Mouse (Mus musculus) neural tube, embryonic 13.5 days (tissue): ENCODE results near the gene Gm20388. TPM values are rescaled to one million over a fixed set of nuclear protein-coding genes. Genes with fewer than 3 reads are reported as not detected.

Experiments used
- ATAC-seq: fragments of 200-750 bp; cut with Nextera tagmentation; 2 replicates; pipeline ENCODE4 v1.8.0; 2017; ENCODE audit warnings: low read depth, mild to moderate bottlenecking, moderate TSS enrichment, moderate library complexity
- H3K27ac ChIP-seq: fragments of 300-500 bp; sonication (generic); replicated peaks from 2 replicates; pipeline ENCODE4 v1.5.1; 2015; ENCODE audit warnings: moderate library complexity, mild to moderate bottlenecking, inconsistent platforms
- H3K27me3 ChIP-seq: fragments of 300-500 bp; sonication (generic); 2 replicates; pipeline ENCODE4 v1.6.1; 2015; ENCODE audit warnings: mild to moderate bottlenecking, inconsistent platforms
- H3K36me3 ChIP-seq: fragments of 300-500 bp; sonication (generic); 2 replicates; pipeline ENCODE4 v1.6.1; 2015; ENCODE audit warnings: mild to moderate bottlenecking, inconsistent platforms
- H3K4me1 ChIP-seq: fragments of 300-500 bp; sonication (generic); replicated peaks from 2 replicates; pipeline ENCODE4 v1.6.1; 2015; ENCODE audit warnings: inconsistent platforms
- H3K4me2 ChIP-seq: fragments of 300-500 bp; sonication (generic); 2 replicates; pipeline ENCODE4 v1.6.1; 2015; ENCODE audit warnings: inconsistent platforms, mild to moderate bottlenecking, moderate library complexity
- H3K4me3 ChIP-seq: fragments of 300-500 bp; sonication (generic); 2 replicates; pipeline ENCODE4 v1.5.1; 2015; ENCODE audit warnings: mild to moderate bottlenecking, inconsistent platforms
- H3K9ac ChIP-seq: fragments of 300-500 bp; sonication (generic); 2 replicates; pipeline ENCODE4 v1.6.1; 2015; ENCODE audit warnings: moderate library complexity, mild to moderate bottlenecking, inconsistent platforms
- H3K9me3 ChIP-seq: fragments of 300-500 bp; sonication (generic); 2 replicates; pipeline ENCODE4 v1.6.1; 2016; ENCODE audit warnings: inconsistent platforms
- WGBS: fragments of 180-500 bp; shearing (Covaris S2); methylation state at CpG from one replicate; pipeline ENCODE4 v1.1.7; 2015; 5-methylcytosine and 5-hydroxymethylcytosine counted together
- polyA plus RNA-seq: library from polyadenylated mRNA; unstranded; fragments of >200 nt; fragmentation: Nextera tagmentation; extraction: Ambion mirVana; gene quantifications from 2 replicates; pipeline ENCODE4 v1.2.1, GENCODE M21; 2015

The Gm20388 gene
- polyA plus RNA-seq, 1 experiment from 2014 or later, result 0.27 TPM

DNA sequence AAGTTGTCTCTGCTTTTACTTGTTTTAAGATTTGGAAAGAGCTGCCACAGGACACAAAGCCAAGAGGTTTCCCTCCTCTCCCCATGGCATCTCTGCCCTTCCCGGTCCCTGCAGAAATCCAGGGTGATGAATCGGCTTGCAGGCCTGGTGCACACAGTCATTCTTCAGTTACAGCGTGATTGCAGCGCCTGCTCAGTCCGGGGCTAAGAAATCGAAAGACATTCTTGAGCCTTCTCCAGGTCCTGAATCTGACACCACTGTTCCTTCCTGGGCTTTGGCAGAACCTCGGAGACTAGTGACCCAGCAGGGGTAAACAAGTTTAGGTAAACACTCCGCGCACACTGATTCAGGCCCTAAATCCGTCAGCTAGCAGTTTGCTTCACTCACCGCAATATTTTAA is 991.7 kb downstream of the Gm20388 start:
- no peak overlapping the region for H3K9ac ChIP-seq
- 41% methylated on average over 11 of the region's 11 CpGs for WGBS
- ATAC-seq, result no peak
- H3K4me3 ChIP-seq, result no peak overlapping the region
- H3K27ac ChIP-seq, result no peak overlapping the region
- no peaks in the 10 kb centered on the region for H3K36me3 ChIP-seq
- H3K27me3 ChIP-seq, result peaks cover 13% of the 10 kb centered on the region; the same call in 1 of the 2 replicates
- no peaks in the 10 kb centered on the region for H3K4me1 ChIP-seq
- H3K9me3 ChIP-seq, result no peaks in the 10 kb centered on the region
- H3K4me2 ChIP-seq, result no peak overlapping the region

GRCm38 (mm10) chr8:120907671-120908070 is 997.0 kb downstream of the Gm20388 start:
- Histone ChIP-seq H3K9me3 (no peaks in the 10 kb centered on the region), H3K4me3 (no peak overlapping the region), H3K27me3 (0 out of 2 replicates have a peak, but pooled peaks cover 11% of the 10 kb centered on the region), H3K9ac (no peak overlapping the region), H3K4me1 (no peaks in the 10 kb centered on the region), H3K4me2 (no peak overlapping the region), H3K27ac (no peak overlapping the region), H3K36me3 (no peaks in the 10 kb centered on the region)
- 68% methylated on average over 6 of the region's 6 CpGs for WGBS
- no peak for ATAC-seq

GRCm38 (mm10) chr8:120910936-120911335 is 1000.3 kb downstream of the Gm20388 start:
- no peaks in the 10 kb centered on the region for H3K4me1 ChIP-seq
- H3K4me3 ChIP-seq, result no peak overlapping the region
- 66% methylated on average over 2 of the region's 2 CpGs for WGBS
- H3K4me2 ChIP-seq, result no peak overlapping the region
- no peaks in the 10 kb centered on the region for H3K9me3 ChIP-seq
- H3K27ac ChIP-seq, result no peak overlapping the region
- H3K9ac ChIP-seq, result no peak overlapping the region
- no peaks in the 10 kb centered on the region for H3K36me3 ChIP-seq
- peaks cover 7% of the 10 kb centered on the region; the same call in 1 of the 2 replicates for H3K27me3 ChIP-seq
- ATAC-seq, result no peak

GRCm38 (mm10) chr8:120912463-120912862 is 1001.8 kb downstream of the Gm20388 start:
- WGBS, result 21% methylated on average over 6 of the region's 6 CpGs
- no peak for ATAC-seq
- Histone ChIP-seq H3K27ac (no peak overlapping the region), H3K27me3 (peaks cover 7% of the 10 kb centered on the region; the same call in 1 of the 2 replicates), H3K4me3 (no peak overlapping the region), H3K36me3 (no peaks in the 10 kb centered on the region), H3K9me3 (no peaks in the 10 kb centered on the region), H3K9ac (no peak overlapping the region), H3K4me2 (no peak overlapping the region), H3K4me1 (no peaks in the 10 kb centered on the region)

DNA sequence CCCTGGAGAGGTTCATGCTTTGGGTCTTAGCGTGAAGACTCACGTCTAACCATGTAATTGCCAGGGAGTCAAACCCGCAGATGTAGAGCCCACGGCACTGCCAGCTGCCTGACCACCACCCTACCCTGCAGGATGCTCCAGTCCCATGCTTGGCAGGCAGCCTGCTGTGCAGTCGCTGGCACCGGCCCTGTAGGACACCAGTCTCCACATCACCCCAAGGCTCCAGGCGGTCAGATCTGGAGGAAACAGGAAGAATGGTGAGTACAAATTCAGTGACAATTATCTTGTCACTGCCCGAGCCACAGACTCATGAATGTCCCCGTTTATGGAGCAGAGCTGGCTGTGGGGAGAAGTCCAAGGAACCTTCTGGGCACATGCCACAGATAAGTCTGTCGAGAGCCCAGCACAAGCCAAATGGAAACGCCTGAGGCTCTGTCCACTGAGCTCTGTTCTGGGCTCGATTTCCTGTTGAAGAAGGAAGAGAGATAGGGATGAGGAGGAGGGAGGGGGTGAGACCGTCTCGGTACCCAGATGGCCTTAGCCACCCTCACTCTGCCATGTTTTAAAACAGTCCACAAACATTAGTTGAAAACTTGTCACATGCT is 1006.3 kb downstream of the Gm20388 start:
- WGBS, result 66% methylated on average over 14 of the region's 14 CpGs
- no peak for ATAC-seq
- H3K9me3 ChIP-seq, result no peaks in the 10 kb centered on the region
- H3K36me3 ChIP-seq, result no peaks in the 10 kb centered on the region
- H3K27me3 ChIP-seq, result peaks cover 7% of the 10 kb centered on the region; the same call in 1 of the 2 replicates
- H3K4me2 ChIP-seq, result no peak overlapping the region
- H3K4me3 ChIP-seq, result no peak overlapping the region
- H3K4me1 ChIP-seq, result no peaks in the 10 kb centered on the region
- H3K27ac ChIP-seq, result no peak overlapping the region
- no peak overlapping the region for H3K9ac ChIP-seq

DNA sequence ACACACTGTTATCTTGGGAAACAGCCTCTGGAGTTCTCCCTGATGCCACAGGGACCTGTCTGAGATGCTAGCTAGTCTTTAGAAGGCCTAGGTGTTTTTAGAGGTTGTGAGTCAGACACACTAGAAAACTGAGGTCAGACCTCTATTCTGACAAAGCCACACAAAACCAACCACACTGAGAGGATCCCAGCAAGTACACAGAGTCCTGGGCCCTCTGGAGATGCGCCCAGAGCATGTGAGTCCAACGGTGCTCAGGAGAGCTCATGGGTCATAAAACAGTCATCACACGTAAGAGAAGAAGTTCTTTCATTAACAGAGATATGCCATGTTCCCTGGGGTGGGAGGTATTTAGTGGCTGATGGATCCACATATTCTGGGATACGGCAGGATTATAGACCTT is 1009.9 kb downstream of the Gm20388 start:
- H3K27ac ChIP-seq, result no peak overlapping the region
- no peaks in the 10 kb centered on the region for H3K4me1 ChIP-seq
- no peak overlapping the region for H3K9ac ChIP-seq
- no peaks in the 10 kb centered on the region for H3K9me3 ChIP-seq
- H3K4me3 ChIP-seq, result no peak overlapping the region
- H3K36me3 ChIP-seq, result no peaks in the 10 kb centered on the region
- no peaks in the 10 kb centered on the region; the same call in 1 of the 2 replicates for H3K27me3 ChIP-seq
- WGBS, result 76% methylated on average over 4 of the region's 4 CpGs
- no peak overlapping the region for H3K4me2 ChIP-seq
- ATAC-seq, result no peak

- no peak overlapping the region for H3K9ac ChIP-seq
- H3K4me3 ChIP-seq, result no peak overlapping the region
- no peak for ATAC-seq
Measured at GRCm38 (mm10) chr8:120926201-120926600, 1015.6 kb downstream of the Gm20388 start.

DNA sequence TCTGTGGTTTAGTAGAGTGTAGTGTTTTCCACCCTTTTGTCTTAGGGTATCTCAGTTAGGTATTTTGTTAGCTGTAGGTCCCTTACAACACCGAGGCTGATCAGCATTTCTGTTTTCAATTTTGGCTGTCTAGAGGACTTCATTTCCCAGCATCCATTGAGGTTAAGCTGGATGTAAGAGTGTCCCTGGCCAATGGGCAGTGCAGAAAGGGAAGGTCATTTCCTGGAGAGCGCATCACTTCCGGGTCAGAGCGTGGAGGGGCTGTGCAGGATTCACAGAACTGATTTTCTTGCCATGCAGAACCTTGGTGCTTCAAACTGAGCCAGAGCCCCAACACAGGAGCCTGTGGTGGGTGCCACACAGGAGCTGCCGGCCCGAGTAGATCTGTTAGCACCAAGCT is 1017.4 kb downstream of the Gm20388 start:
- Histone ChIP-seq H3K27ac (no peak overlapping the region), H3K4me3 (no peak overlapping the region), H3K4me1 (no peaks in the 10 kb centered on the region), H3K9ac (no peak overlapping the region), H3K4me2 (no peak overlapping the region), H3K36me3 (no peaks in the 10 kb centered on the region), H3K9me3 (no peaks in the 10 kb centered on the region), H3K27me3 (peaks cover 11% of the 10 kb centered on the region; the same call in 1 of the 2 replicates)
- no peak for ATAC-seq
- 90% methylated on average over 6 of the region's 6 CpGs for WGBS

More at GRCm38 (mm10) chr8:120926201-120926600, 1015.6 kb downstream of the Gm20388 start:
- WGBS, result 96% methylated on average over 9 of the region's 9 CpGs
- Histone ChIP-seq H3K9me3 (no peaks in the 10 kb centered on the region), H3K27ac (no peak overlapping the region), H3K4me1 (no peaks in the 10 kb centered on the region), H3K36me3 (no peaks in the 10 kb centered on the region), H3K4me2 (no peak overlapping the region), H3K27me3 (peaks cover 8% of the 10 kb centered on the region; the same call in 1 of the 2 replicates)

DNA sequence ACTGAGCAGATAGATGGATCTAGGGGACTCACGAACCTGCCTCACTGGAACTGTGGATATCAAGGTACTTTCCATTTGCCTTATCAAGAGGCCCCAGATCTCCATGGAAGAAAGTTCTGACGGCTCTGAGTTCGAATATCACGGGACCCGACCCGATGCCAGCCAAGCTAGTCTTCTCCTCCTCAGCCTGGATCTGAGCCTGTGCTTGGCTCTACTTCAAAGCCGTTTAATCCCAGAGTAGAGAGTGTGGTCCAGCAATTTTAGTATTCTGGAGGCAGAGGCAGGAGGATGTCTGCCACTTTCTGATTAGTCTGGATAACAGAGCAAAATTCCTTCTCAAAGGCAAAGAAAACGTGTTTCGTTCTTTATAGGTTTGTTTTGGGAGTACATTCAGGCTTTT is 1024.0 kb downstream of the Gm20388 start:
- 0 out of 2 replicates have a peak, but pooled peaks cover 4% of the 10 kb centered on the region for H3K4me1 ChIP-seq
- no peaks in the 10 kb centered on the region for H3K36me3 ChIP-seq
- H3K9me3 ChIP-seq, result no peaks in the 10 kb centered on the region
- ATAC-seq, result no peak
- peaks cover 53% of the 10 kb centered on the region for H3K27me3 ChIP-seq
- WGBS, result 91% methylated on average over 9 of the region's 9 CpGs
- H3K9ac ChIP-seq, result no peak overlapping the region
- H3K27ac ChIP-seq, result no peak overlapping the region
- H3K4me2 ChIP-seq, result no peak overlapping the region
- H3K4me3 ChIP-seq, result no peak overlapping the region

DNA sequence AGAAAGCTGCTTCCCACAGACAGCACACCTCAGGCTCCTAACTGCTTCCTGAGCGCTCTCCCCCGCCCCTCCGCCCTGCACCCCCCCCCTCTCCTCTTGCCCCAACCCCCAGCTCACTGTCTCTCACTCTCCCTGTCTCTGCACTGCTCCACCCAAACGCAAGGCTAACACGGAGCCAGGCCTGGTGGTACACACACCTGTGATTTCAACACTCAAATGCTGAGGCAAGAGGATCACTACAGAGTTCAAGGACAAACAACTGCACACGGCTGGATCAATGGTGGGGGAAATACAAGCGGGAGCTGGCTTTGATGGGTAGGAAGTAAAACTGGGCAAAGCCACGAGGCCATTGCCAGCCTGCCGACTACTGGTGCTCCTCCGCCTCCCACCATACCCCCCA is 1026.0 kb downstream of the Gm20388 start:
- peaks cover 65% of the 10 kb centered on the region for H3K27me3 ChIP-seq
- no peak overlapping the region for H3K27ac ChIP-seq
- no peak overlapping the region for H3K4me3 ChIP-seq
- no peaks in the 10 kb centered on the region for H3K36me3 ChIP-seq
- H3K9me3 ChIP-seq, result no peaks in the 10 kb centered on the region
- 49% methylated on average over 10 of the region's 10 CpGs for WGBS
- H3K4me2 ChIP-seq, result no peak overlapping the region
- no peak overlapping the region for H3K9ac ChIP-seq
- ATAC-seq, result no peak
- H3K4me1 ChIP-seq, result peaks cover 10% of the 10 kb centered on the region

- 40% methylated on average over 9 of the region's 9 CpGs for WGBS
- H3K27ac ChIP-seq, result no peak overlapping the region
- ATAC-seq, result no peak
- H3K4me2 ChIP-seq, result no peak overlapping the region
- H3K36me3 ChIP-seq, result no peaks in the 10 kb centered on the region
- peaks cover 10% of the 10 kb centered on the region for H3K4me1 ChIP-seq
- no peak overlapping the region for H3K9ac ChIP-seq
- no peak overlapping the region for H3K4me3 ChIP-seq
- H3K9me3 ChIP-seq, result no peaks in the 10 kb centered on the region
- peaks cover 64% of the 10 kb centered on the region for H3K27me3 ChIP-seq
Measured at GRCm38 (mm10) chr8:120937474-120937873, 1026.8 kb downstream of the Gm20388 start.

DNA sequence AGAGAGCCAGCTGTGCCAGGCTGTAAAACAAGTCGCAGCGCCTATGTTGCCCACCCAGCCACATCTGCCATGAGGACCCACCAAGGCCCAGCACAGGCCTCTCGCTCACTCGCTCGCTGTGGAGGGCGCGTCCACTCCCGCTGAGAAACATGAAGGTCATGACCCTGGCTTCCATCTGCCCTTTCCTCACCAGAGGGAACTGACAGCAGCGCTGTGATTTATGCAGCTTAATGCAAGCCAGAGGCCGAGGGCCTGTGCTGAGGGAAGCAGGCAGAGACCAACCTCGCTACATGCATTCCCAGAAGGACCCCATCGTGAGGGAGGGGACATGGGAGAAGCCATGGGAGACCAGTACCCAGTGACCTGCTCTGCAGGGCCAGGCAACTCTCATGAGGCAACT is 1029.6 kb downstream of the Gm20388 start:
- H3K9me3 ChIP-seq, result no peaks in the 10 kb centered on the region
- no peaks in the 10 kb centered on the region for H3K36me3 ChIP-seq
- no peak overlapping the region for H3K9ac ChIP-seq
- H3K4me3 ChIP-seq, result no peak overlapping the region
- H3K4me1 ChIP-seq, result peaks cover 10% of the 10 kb centered on the region
- WGBS, result 16% methylated on average over 12 of the region's 12 CpGs
- no peak overlapping the region for H3K4me2 ChIP-seq
- peaks cover 58% of the 10 kb centered on the region for H3K27me3 ChIP-seq
- no peak for ATAC-seq
- H3K27ac ChIP-seq, result no peak overlapping the region

DNA sequence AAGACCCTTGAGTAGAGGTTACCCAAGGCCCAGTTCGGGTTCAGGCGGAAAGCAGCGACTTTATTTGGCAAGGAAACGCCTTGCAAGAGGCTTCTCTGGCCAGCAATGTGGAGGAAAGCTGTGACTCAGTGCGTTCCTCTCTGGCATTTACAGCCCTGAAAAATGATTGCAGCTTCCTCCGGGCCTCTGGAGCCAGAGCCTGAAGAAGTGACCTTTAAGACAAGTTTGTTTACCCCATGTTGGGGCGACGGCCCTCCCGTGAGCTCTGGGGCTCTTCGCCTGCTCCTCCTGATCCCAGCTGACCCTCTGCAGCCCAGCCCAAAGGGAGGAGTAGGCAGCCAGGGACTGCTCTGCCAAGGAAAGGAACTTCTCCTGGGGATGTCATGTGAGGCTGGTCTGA is 1036.6 kb downstream of the Gm20388 start:
- Histone ChIP-seq H3K4me3 (no peak overlapping the region), H3K4me2 (no peak overlapping the region), H3K4me1 (peaks cover 10% of the 10 kb centered on the region), H3K36me3 (no peaks in the 10 kb centered on the region), H3K9ac (no peak overlapping the region), H3K27ac (no peak overlapping the region), H3K9me3 (no peaks in the 10 kb centered on the region), H3K27me3 (peaks cover 33% of the 10 kb centered on the region)
- WGBS, result 48% methylated on average over 10 of the region's 10 CpGs
- ATAC-seq, result no peak
